Mouse (Mus musculus): Measurements from ENCODE around the gene Padi4.

The Padi4 gene

GRCm38 (mm10) chr4:140788264-140788663, 14.2 kb upstream of the Padi4 start:
- DNase-seq (ENCODE audit: low spot score in 2 of 2), result no peak

DNA sequence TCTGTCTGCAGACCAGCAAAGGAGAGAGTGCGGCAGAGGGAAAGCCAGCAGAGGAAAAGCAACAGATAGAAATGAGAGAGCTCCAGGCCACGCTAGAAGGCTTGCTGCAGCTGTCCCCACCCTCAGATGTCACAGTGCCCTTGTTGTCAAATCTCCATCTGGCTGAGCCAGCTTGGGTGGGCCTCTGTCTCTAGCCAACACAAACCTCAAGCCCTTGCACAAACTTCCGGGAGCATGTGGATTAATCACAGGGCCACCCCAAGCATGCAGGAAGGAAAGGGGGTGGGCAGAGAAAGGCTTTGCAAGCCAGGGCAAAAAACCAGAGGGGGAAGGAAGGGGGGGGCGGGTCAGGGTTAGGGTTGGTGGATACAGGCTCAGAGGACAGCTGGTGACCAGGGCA, 13.4 kb upstream of the Padi4 start:
- DNase-seq (ENCODE audit: low spot score in 2 of 2), result peak in 1 of 2 experiments; percentile 30

- DNase-seq (ENCODE audit: low spot score in 2 of 2), result no peak
These were observed 11.2 kb upstream of the Padi4 start for GRCm38 (mm10) chr4:140785217-140785616.

- no peak for DNase-seq (ENCODE audit: low spot score in 2 of 2)
These were observed 10.4 kb upstream of the Padi4 start for GRCm38 (mm10) chr4:140784292-140784945.

DNA sequence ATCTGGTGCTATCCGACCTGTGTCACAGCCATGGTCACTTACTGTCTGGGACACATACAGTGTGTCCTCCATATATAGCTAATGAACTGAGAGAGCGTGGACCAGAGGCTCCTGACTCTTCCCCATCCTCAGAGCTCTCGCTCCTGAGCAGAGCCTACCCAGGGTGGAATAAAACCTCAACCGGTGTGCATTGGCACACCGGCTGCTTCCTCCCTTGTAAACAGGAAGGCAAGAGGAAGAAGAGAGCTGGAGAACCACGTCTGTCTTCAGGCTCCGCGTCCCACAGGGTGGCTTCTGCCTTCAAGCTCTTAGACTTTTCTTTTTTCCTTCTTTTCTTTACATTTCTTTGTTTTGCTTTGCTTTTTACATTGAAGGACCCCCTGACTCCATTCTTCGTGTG, 8.8 kb upstream of the Padi4 start:
- no peak for DNase-seq (ENCODE audit: low spot score in 2 of 2)

DNA sequence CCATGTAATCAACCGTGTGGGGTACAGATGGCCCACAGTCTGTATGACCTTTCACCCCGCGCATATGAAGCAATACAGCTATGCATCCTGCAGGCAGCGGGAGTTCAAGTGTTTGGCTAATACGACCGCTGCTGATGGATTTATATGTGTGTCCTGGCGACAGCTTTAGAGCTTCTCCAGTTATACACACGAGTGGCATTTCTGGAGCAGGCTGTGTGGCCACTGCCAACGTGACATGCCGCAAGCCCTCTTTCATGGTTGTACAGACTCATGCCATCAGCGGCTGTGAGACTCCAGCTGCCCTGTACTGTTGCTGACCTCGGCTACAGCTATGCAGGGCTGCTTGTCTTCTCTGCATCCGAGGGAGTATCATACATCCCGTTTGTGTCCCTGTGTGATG, 6.5 kb upstream of the Padi4 start:
- DNase-seq (ENCODE audit: low spot score in 2 of 2), result no peak

- DNase-seq (ENCODE audit: low spot score in 2 of 2), result no peak
These were observed 5.9 kb upstream of the Padi4 start for GRCm38 (mm10) chr4:140779803-140780397.

- DNase-seq (ENCODE audit: low spot score in 2 of 2), result no peak
These were observed 2.6 kb upstream of the Padi4 start for GRCm38 (mm10) chr4:140776623-140777022.

DNA sequence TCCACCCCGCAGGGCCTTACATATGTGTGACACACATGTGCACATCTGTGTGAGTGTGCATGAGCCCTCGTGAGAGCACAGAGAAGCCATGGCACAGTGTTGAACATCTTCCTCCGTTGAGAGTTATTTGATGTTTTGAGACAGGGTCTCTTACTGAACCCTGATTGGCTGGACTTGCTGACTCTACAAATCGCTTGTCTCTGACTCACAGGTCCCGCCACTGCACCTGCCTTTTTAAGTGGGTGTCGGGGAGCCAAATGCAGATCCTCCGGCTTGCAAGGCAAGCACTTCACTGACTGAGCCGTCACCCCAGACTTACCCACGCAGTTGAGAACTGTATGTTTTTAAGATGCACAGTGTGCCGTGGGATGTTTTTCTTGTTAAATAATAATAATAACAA, 1.8 kb upstream of the Padi4 start:
- no peak for DNase-seq (ENCODE audit: low spot score in 2 of 2)

DNA sequence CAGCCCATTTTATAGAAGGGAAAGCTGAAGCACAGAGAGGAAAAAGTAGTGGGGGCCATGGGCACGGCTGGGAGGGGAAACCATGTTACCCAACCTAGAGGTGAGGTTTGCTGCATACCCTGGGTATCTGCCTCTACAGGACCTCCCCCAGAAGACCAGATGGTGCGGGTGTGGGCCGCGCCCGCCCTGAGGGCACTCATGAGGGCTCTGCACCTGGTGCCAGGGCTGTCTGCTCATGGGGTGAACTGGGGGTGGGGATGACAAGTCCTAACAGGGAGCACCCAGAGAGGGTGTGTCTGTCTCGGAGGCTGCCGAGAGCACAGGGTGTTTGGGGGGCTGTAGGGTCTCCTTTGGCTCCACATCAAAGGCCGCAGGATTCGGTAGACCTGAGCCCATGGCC, 857 bp upstream of the Padi4 start:
- no peak for DNase-seq (ENCODE audit: low spot score in 2 of 2)

GRCm38 (mm10) chr4:140771091-140771490, 2.9 kb downstream of the Padi4 start:
- peak in 1 of 2 experiments; percentile 37 for DNase-seq (ENCODE audit: low spot score in 2 of 2)

GRCm38 (mm10) chr4:140770433-140770832, 3.6 kb downstream of the Padi4 start:
- DNase-seq (ENCODE audit: low spot score in 2 of 2), result no peak

- no peak for DNase-seq (ENCODE audit: low spot score in 2 of 2)
These were observed 5.1 kb downstream of the Padi4 start for GRCm38 (mm10) chr4:140768973-140769372.

DNA sequence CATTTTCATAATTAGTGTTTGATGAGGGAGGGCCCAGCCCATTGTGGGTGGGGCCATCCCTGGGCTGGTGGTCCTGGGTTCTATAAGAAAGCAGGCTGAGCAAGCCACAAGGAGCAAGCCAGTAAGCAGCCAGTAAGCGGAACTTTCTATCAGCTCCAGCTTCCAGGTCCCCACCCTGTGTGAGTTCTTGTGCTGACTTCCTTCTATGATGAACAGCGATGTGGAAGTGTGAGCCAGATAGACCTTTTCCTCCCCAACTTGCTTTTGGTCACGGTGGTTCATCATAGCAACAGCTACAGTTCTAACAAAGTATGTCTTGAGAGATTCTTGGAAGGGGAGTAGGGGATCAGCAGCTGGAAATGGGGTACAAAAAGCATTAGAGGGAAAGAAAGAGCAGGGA, 8.1 kb downstream of the Padi4 start:
- DNase-seq (ENCODE audit: low spot score in 2 of 2), result no peak

DNA sequence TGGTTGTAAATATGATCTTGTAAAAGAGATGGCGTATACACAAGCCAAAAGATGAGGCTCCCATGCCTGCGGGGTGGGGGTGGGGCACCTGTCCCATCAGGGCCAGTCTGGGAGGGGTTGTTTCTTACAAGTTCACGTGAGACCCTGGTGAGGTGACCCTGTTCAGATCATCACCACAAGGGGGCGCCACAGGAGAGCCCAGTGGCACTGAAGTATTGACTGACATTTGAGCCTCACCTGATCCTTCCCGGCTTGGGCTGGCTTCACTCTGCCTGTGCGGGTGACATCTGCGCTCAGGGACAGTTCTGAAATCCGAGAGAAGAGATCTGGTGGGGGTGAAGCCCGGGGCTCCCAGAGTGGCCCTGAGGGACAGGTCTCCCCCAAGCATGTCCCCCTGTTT, 10.9 kb downstream of the Padi4 start:
- DNase-seq (ENCODE audit: low spot score in 2 of 2), result peak; percentile 73 to 91

GRCm38 (mm10) chr4:140761601-140762000, 12.4 kb downstream of the Padi4 start:
- DNase-seq (ENCODE audit: low spot score in 2 of 2), result no peak

GRCm38 (mm10) chr4:140755811-140756210, 18.2 kb downstream of the Padi4 start:
- DNase-seq (ENCODE audit: low spot score in 2 of 2), result no peak

DNA sequence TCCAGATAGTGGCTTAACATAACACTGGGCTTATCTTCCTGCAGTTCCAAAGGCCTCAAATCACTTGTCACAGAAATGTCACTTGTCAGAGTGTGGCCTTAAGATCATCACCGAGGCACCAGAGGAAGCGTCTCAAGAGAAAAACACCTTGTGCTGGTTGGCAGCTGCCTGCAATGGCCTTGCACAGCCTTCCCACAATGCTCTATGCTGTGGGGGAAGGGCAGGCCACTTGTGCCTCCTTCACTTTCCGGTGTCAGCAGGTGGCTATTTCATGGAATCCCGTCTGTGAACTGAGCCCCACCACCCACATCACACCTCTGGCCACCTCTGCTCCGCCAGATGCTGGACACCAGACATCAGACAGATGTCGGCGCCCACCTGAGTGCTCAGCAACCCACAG, 20.7 kb downstream of the Padi4 start:
- no peak for DNase-seq (ENCODE audit: low spot score in 2 of 2)

DNA sequence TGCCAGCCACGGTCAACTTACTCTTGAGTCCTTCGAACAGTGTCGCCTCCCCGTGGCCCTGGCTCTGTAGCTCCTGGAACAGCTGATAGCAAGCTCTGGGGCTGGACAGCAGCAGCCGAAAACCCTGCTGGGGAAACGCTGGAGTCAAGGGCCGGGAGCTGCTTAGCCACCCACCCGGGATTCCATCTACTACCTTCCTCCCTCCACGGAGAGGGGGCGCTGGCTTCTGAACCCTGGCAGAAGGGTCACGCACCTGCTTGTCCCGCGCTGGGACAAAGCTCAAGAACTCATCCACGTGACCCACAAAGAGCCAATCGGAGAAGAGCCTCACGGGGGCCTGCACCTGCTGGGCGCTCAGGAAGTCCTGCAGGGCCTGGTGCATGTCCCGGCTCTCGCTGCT, 23.7 kb downstream of the Padi4 start:
- peak; percentile 54 to 77 for DNase-seq (ENCODE audit: low spot score in 2 of 2)

- DNase-seq (ENCODE audit: low spot score in 2 of 2), result no peak
These were observed 26.1 kb downstream of the Padi4 start for GRCm38 (mm10) chr4:140747978-140748377.

DNA sequence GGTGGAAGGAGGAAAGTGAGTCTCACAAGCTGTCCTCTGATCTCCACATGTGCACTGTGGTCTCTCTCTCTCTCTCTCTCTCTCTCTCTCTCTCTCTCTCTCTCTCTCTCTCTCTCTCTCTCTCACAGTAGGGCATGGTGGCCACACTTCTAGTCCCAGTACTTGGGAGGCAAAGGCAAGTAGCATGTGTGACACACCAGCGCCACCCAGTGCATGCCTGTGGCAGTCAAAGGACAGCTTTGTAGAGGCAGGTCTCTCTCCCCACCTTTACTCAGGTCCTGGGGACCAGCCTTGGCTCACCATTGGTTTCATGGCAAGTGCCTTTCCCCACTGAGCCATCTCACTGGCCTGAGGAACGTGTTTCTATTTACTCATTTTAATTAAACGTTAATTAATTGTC, 29.4 kb downstream of the Padi4 start:
- peak; percentile 62 to 81 for DNase-seq (ENCODE audit: low spot score in 2 of 2)

DNA sequence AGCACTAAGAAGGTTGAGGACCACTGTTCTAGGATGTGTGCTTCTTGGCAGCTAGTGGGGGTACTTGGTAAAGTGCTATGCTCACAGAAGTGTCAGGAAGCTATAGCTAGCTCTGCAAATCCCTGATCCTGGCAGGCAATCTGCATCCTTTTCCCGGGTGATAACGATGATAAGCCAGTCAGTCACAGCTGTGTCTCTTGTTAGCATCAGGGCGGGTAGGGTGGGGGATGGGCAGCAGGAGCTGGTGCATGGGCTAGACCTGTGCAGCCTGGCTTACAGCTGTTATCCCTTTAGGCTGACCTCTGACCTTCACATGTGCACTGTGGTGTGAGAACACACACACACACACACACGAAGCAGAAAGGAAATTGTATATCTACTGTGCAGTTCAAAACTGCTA, 30.9 kb downstream of the Padi4 start:
- DNase-seq (ENCODE audit: low spot score in 2 of 2), result no peak

- DNase-seq (ENCODE audit: low spot score in 2 of 2), result no peak
These were observed 31.5 kb downstream of the Padi4 start, which contains the start of gene Padi6 for GRCm38 (mm10) chr4:140742543-140742942. Padi6 (minus strand) TSS chr4:140742643.

DNA sequence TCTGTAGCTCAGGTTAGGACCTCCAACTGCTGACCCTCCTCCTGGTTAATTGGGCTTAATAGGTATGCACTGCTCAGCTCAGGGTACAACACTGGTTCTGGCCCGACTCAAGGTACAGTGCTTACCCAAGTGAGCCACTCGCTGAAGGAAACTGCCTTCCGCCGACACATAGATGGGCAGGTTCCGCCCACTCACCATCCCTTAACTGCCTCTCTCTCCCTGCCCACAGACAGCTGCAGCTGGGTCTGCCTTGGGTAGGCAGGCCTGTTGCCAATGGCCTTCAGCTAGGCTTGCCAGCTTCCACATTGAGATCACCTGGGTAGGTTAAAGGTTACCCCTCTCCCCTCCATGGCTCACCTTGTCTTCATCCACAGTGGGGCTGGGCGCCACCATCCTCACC, 32.6 kb downstream of the Padi4 start:
- no peak for DNase-seq (ENCODE audit: low spot score in 2 of 2)
